Mouse (Mus musculus) cerebellum, adult 18-20 months (tissue): Measurements from ENCODE around the gene Hist1h2br.
"Not testable (repeated sequence)": the region's sequence is repeated elsewhere in the genome, so short reads cannot be mapped to it uniquely, and the experiment has no call there.

Experiments used
- DNase-seq, 2 experiments: peaks; one replicate each; pipeline ENCODE4 v3.0.0; 2021

Gene Hist1h2br

GRCm38 (mm10) chr13:21833461-21833860, at the start of gene Hist1h2br, which contains the start of gene Hist1h2ap:
Gene Hist1h2br, plus strand, starts transcription at chr13:21833743.
Gene Hist1h2ap, minus strand, starts transcription at chr13:21833507.
- DNase-seq, result not testable (repeated sequence)

- DNase-seq, result no peak
Measured at GRCm38 (mm10) chr13:21784311-21784710, 49.2 kb upstream of the Hist1h2br start.

GRCm38 (mm10) chr13:21786189-21786898, 47.2 kb upstream of the Hist1h2br start:
- no peak for DNase-seq

- DNase-seq, result peak; percentile 84 to 86
Measured at GRCm38 (mm10) chr13:21786899-21787629, 46.5 kb upstream of the Hist1h2br start, which contains the start of the genes Hist1h2an and Hist1h2bp. Gene Hist1h2an, minus strand, starts transcription at chr13:21787218. Gene Hist1h2bp, plus strand, starts transcription at chr13:21787461.

DNA sequence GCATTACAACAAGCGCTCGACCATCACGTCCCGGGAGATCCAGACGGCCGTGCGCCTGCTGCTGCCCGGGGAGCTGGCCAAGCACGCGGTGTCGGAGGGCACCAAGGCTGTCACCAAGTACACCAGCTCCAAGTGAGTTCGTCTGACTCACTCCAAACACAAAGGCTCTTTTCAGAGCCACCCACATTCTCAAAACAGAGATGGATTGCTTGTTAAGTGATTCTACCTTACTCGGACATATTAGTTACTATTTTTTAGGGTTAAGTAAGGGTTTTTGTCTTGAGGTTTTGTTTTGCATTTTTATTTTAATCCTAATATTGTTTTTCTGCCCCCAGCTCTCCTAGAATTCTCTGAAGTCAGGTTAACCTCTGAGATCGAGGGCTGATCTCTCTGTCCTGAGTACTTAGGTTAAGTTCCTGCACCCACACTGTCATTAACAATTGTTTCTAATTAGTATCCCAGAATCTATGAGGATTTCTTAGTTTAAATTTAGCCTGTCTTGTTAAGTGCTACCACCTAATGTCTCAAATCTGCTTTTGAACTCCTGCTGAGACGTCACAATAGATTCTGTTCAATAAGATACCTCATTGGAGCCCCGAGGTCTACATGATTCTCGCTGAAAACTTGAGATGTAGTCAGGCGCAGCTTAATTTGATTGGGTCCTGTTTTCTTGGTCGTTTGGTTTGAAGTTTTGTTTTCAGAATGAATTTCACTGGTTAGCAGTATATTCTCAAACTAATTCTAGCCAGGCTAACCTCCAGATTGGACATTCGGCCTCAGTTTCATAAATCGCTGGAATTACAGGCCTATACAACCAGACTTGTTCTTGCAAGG, 45.6 kb upstream of the Hist1h2br start:
- DNase-seq, result peak in 1 of 2 experiments; percentile 15

GRCm38 (mm10) chr13:21789925-21790324, 43.6 kb upstream of the Hist1h2br start:
- no peak for DNase-seq

GRCm38 (mm10) chr13:21790601-21791283, 42.8 kb upstream of the Hist1h2br start:
- no peak for DNase-seq

- DNase-seq, result no peak
Measured at GRCm38 (mm10) chr13:21795584-21795983, 38.0 kb upstream of the Hist1h2br start.

GRCm38 (mm10) chr13:21797163-21797562, 36.4 kb upstream of the Hist1h2br start:
- not testable (repeated sequence) for DNase-seq

- not testable (repeated sequence) for DNase-seq
Measured at GRCm38 (mm10) chr13:21803058-21803457, 30.5 kb upstream of the Hist1h2br start.

DNA sequence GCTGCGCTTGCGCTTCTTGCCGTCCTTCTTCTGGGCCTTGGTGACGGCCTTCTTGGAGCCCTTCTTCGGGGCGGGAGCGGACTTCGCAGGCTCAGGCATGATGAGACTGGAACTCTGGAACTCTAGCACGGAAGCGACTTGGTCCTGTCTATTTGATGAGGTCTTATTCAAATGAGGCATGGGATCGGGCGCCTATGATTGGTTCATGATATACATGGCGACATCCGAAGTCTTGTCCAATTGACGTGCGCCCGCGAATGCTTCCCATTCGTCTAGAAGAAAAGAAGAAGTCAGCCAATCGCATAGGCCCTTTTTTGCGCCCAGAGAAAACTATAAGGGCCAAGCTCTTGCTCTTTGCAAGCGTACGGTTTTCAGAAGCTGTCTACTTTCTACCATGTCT, 23.5 kb upstream of the Hist1h2br start, which contains the start of the genes Hist1h2bq and Hist1h2ao:
Gene Hist1h2bq, minus strand, starts transcription at position 125 of the 400 bp plus-strand sequence.
Gene Hist1h2ao, plus strand, starts transcription at position 393 of the 400 bp plus-strand sequence.
- DNase-seq, result not testable (repeated sequence)

DNA sequence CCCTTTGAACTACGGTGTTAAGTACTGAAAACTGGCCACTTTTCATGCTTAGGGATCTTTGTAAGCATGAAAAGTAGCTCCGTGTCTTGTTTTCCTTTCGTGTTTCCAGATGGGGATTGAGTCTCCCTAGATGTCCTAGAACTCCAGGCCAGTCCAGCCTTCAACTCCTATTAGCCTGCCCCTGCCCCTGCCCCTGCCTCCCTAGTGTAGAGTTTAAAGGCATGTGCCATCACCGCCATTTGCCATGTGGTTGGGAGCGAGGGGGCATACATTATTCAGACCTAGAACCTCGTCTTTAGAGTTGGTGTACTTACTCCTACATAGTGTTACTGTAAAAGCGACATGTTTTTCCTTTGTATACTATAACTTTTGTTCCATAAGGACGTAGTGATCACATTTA, 22.5 kb upstream of the Hist1h2br start:
- DNase-seq, result not testable (repeated sequence)

DNA sequence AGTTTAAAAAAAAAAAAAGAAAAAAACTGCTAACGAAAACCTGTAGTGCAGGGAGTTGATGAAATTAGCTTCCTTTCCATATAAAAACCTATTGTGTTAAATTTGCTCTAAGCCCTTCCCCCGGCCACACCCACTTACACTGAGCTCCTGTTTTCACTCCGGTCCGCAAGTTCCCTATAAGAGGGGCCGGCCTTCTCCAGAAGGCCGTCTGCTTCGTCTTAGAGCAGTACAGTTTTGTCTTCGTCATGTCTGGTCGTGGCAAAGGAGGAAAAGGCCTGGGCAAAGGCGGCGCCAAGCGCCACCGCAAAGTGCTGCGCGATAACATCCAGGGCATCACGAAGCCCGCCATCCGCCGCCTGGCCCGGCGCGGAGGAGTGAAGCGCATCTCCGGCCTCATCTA, 22.0 kb upstream of the Hist1h2br start, which contains the start of gene Hist1h4m:
Gene Hist1h4m, plus strand, starts transcription at position 208 of the 400 bp plus-strand sequence.
- peak in 1 of 2 experiments; percentile 24 for DNase-seq

DNA sequence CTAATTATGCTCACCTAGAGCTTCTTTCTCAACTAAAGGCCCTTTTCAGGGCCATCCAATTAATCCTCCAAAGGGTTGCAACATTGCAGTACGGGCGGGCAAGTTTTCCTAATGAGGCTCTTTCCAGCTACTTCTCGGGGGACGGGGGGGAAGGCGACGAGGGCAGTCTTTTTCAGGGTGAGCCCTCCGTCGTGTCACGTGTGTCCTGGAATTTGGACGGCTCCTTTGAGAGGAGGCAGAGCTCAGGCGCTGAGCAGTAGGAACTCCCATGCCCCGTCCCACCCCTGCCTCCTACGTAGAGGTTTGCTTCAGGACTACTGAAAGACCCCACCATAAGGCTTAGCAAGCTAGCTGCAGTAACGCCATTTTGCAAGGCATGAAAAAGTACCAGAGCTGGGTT, 21.5 kb upstream of the Hist1h2br start:
- DNase-seq, result not testable (repeated sequence)

- DNase-seq, result not testable (repeated sequence)
Measured at GRCm38 (mm10) chr13:21820082-21820890, 13.3 kb upstream of the Hist1h2br start.

- DNase-seq, result no peak
Measured at GRCm38 (mm10) chr13:21828511-21828910, 5.0 kb upstream of the Hist1h2br start.

- DNase-seq, result no peak
Measured at GRCm38 (mm10) chr13:21830344-21830743, 3.2 kb upstream of the Hist1h2br start.

DNA sequence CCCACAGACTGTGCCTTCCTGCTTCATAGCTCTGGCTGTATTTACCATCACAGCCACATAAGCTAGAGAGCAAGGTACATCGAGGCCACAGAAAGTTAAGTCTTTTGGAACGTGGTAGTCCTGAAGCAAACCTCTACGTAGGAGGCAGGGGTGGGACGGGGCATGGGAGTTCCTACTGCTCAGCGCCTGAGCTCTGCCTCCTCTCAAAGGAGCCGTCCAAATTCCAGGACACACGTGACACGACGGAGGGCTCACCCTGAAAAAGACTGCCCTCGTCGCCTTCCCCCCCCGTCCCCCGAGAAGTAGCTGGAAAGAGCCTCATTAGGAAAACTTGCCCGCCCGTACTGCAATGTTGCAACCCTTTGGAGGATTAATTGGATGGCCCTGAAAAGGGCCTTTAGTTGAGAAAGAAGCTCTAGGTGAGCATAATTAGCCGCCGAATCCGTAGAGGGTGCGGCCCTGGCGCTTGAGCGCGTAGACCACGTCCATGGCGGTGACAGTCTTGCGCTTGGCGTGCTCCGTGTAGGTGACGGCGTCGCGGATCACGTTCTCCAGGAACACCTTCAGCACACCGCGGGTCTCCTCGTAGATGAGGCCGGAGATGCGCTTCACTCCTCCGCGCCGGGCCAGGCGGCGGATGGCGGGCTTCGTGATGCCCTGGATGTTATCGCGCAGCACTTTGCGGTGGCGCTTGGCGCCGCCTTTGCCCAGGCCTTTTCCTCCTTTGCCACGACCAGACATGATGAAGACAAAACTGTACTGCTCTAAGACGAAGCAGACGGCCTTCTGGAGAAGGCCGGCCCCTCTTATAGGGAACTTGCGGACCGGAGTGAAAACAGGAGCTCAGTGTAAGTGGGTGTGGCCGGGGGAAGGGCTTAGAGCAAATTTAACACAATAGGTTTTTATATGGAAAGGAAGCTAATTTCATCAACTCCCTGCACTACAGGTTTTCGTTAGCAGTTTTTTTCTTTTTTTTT, 1.8 kb upstream of the Hist1h2br start, which contains the start of gene Hist1h4n:
Gene Hist1h4n, minus strand, starts transcription at position 779 of the 977 bp plus-strand sequence.
- DNase-seq, result not testable (repeated sequence)

- DNase-seq, result not testable (repeated sequence)
Measured at GRCm38 (mm10) chr13:21840508-21840907, 7.0 kb downstream of the Hist1h2br start.

DNA sequence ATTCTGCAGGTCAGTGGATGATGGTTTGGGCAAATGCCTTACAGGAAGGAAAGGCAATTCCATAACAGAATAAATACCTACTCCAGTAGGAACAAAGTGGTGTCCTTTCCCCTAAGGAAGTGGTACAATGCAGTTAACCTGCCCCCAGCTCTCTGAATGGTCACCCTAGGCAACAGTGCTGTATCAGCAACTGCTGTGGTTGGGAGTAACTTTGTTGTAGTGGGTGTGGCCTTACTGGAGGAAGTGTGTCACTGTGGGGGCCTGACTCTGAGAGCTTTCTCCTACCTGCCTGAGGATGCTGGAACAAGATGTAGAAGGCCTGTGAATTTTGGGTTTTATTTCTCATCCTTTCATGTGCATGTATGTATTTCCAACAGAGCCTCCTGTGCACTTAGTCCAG, 12.8 kb downstream of the Hist1h2br start:
- DNase-seq, result not testable (repeated sequence)
